Mouse (Mus musculus) cerebellum, postnatal 4 days (tissue): ENCODE measurements around the gene Olfr836.
"Not testable (repeated sequence)": the region's sequence is repeated elsewhere in the genome, so short reads cannot be mapped to it uniquely, and the experiment has no call there.

Experiments
- DNase-seq, 2 experiments: peaks; one replicate each; pipeline ENCODE4 v3.0.0; 2022; ENCODE audit warnings: low spot score in 2 of 2, mixed read lengths in 1 of 2

Olfr836 gene

GRCm38 (mm10) chr9:19120082-19120481 lies at the start of gene Olfr836:
Olfr836 (plus strand) TSS chr9:19120382.
- no peak for DNase-seq

GRCm38 (mm10) chr9:19084986-19085385 lies 35.2 kb upstream of the Olfr836 start:
- DNase-seq: no peak

GRCm38 (mm10) chr9:19092889-19093753 lies 27.1 kb upstream of the Olfr836 start:
- DNase-seq: not testable (repeated sequence)

- no peak for DNase-seq
These were observed 22.9 kb upstream of the Olfr836 start for GRCm38 (mm10) chr9:19097286-19097685.

- DNase-seq: no peak
These were observed 15.8 kb downstream of the Olfr836 start, which contains the start of gene Olfr837 for GRCm38 (mm10) chr9:19136017-19136416. Olfr837 (plus strand) TSS chr9:19136317.
